Mouse (Mus musculus): ENCODE measurements at regions not wholly inside any gene's neighbourhood (a gene's known extent, or its start where the extent isn't known, plus 50 kb on each side); places are given as distances from the start of the nearest gene placed in this dataset.

- no peaks in the 10 kb centered on the region for H3K36me3 ChIP-seq (ENCODE audit: control insufficient read depth, insufficient read depth, low read length, poor library complexity, severe bottlenecking)
- no peaks in the 10 kb centered on the region for H3K27me3 ChIP-seq (ENCODE audit: control insufficient read depth, insufficient read depth, low read length, poor library complexity, severe bottlenecking)
- H3K9ac ChIP-seq (ENCODE audit: low read depth, poor library complexity, severe bottlenecking), result no peak overlapping the region
- H3K4me3 ChIP-seq (ENCODE audit: low read depth, low read length), result no peak overlapping the region
- H3K27ac ChIP-seq (ENCODE audit: insufficient read depth, low read length), result no peak overlapping the region
- H3K4me1 ChIP-seq (ENCODE audit: control insufficient read depth, insufficient read depth, low read length), result no peaks in the 10 kb centered on the region
- H3K9me3 ChIP-seq (replicated peaks; ENCODE audit: control insufficient read depth, insufficient read depth, low read length, poor library complexity, severe bottlenecking), result no peaks in the 10 kb centered on the region; the same call in 1 of the 2 replicates
- no peak for TF ChIP-seq EP300 (IDR thresholded peaks at IDR 0.05; ENCODE audit: insufficient read depth, low read depth, low read length)
- no peak for TF ChIP-seq POLR2A (IDR thresholded peaks at IDR 0.05; ENCODE audit: insufficient read depth, low read length)
- no peak for TF ChIP-seq CTCF (IDR thresholded peaks at IDR 0.05; ENCODE audit: low read depth, low read length)
These were observed 73.3 kb upstream of the 1700024P04Rik start for GRCm38 (mm10) chr13:99057696-99058095.

- no peak for TF ChIP-seq POLR2A (IDR thresholded peaks at IDR 0.05; ENCODE audit: insufficient read depth, low read length)
- no peak for TF ChIP-seq EP300 (IDR thresholded peaks at IDR 0.05; ENCODE audit: insufficient read depth, low read depth, low read length)
- no peak for TF ChIP-seq CTCF (IDR thresholded peaks at IDR 0.05; ENCODE audit: low read depth, low read length)
- H3K27ac ChIP-seq (ENCODE audit: insufficient read depth, low read length), result no peak overlapping the region
- no peaks in the 10 kb centered on the region; the same call in 1 of the 2 replicates for H3K9me3 ChIP-seq (replicated peaks; ENCODE audit: control insufficient read depth, insufficient read depth, low read length, poor library complexity, severe bottlenecking)
- no peak overlapping the region for H3K9ac ChIP-seq (ENCODE audit: low read depth, poor library complexity, severe bottlenecking)
- H3K4me1 ChIP-seq (ENCODE audit: control insufficient read depth, insufficient read depth, low read length), result no peaks in the 10 kb centered on the region
- no peaks in the 10 kb centered on the region for H3K36me3 ChIP-seq (ENCODE audit: control insufficient read depth, insufficient read depth, low read length, poor library complexity, severe bottlenecking)
- no peak overlapping the region for H3K4me3 ChIP-seq (ENCODE audit: low read depth, low read length)
- H3K27me3 ChIP-seq (ENCODE audit: control insufficient read depth, insufficient read depth, low read length, poor library complexity, severe bottlenecking), result no peaks in the 10 kb centered on the region
These were observed 72.9 kb upstream of the 1700024P04Rik start for GRCm38 (mm10) chr13:99057293-99057588.

GRCm38 (mm10) chr13:99056432-99057292 lies 72.3 kb upstream of the 1700024P04Rik start:
- H3K9ac ChIP-seq (ENCODE audit: low read depth, poor library complexity, severe bottlenecking), result no peak overlapping the region
- no peak overlapping the region for H3K27ac ChIP-seq (ENCODE audit: insufficient read depth, low read length)
- no peak overlapping the region for H3K4me3 ChIP-seq (ENCODE audit: low read depth, low read length)
- TF ChIP-seq CTCF (IDR thresholded peaks at IDR 0.05; ENCODE audit: low read depth, low read length) (no peak), EP300 (IDR thresholded peaks at IDR 0.05; ENCODE audit: insufficient read depth, low read depth, low read length) (no peak), POLR2A (IDR thresholded peaks at IDR 0.05; ENCODE audit: insufficient read depth, low read length) (no peak)
- H3K36me3 ChIP-seq (ENCODE audit: control insufficient read depth, insufficient read depth, low read length, poor library complexity, severe bottlenecking), result no peaks in the 10 kb centered on the region
- no peaks in the 10 kb centered on the region; the same call in 1 of the 2 replicates for H3K9me3 ChIP-seq (replicated peaks; ENCODE audit: control insufficient read depth, insufficient read depth, low read length, poor library complexity, severe bottlenecking)
- H3K27me3 ChIP-seq (ENCODE audit: control insufficient read depth, insufficient read depth, low read length, poor library complexity, severe bottlenecking), result no peaks in the 10 kb centered on the region
- H3K4me1 ChIP-seq (ENCODE audit: control insufficient read depth, insufficient read depth, low read length), result no peaks in the 10 kb centered on the region

GRCm38 (mm10) chr13:99055609-99056321 lies 71.4 kb upstream of the 1700024P04Rik start:
- H3K4me1 ChIP-seq (ENCODE audit: control insufficient read depth, insufficient read depth, low read length), result no peaks in the 10 kb centered on the region
- no peak overlapping the region for H3K27ac ChIP-seq (ENCODE audit: insufficient read depth, low read length)
- TF ChIP-seq POLR2A (IDR thresholded peaks at IDR 0.05; ENCODE audit: insufficient read depth, low read length) (no peak), CTCF (IDR thresholded peaks at IDR 0.05; ENCODE audit: low read depth, low read length) (no peak), EP300 (IDR thresholded peaks at IDR 0.05; ENCODE audit: insufficient read depth, low read depth, low read length) (no peak)
- no peak overlapping the region for H3K4me3 ChIP-seq (ENCODE audit: low read depth, low read length)
- no peak overlapping the region for H3K9ac ChIP-seq (ENCODE audit: low read depth, poor library complexity, severe bottlenecking)
- no peaks in the 10 kb centered on the region for H3K27me3 ChIP-seq (ENCODE audit: control insufficient read depth, insufficient read depth, low read length, poor library complexity, severe bottlenecking)
- no peaks in the 10 kb centered on the region; the same call in 1 of the 2 replicates for H3K9me3 ChIP-seq (replicated peaks; ENCODE audit: control insufficient read depth, insufficient read depth, low read length, poor library complexity, severe bottlenecking)
- H3K36me3 ChIP-seq (ENCODE audit: control insufficient read depth, insufficient read depth, low read length, poor library complexity, severe bottlenecking), result no peaks in the 10 kb centered on the region

- H3K4me3 ChIP-seq (ENCODE audit: low read depth, low read length), result no peak overlapping the region
- TF ChIP-seq POLR2A (IDR thresholded peaks at IDR 0.05; ENCODE audit: insufficient read depth, low read length) (no peak), CTCF (IDR thresholded peaks at IDR 0.05; ENCODE audit: low read depth, low read length) (no peak), EP300 (IDR thresholded peaks at IDR 0.05; ENCODE audit: insufficient read depth, low read depth, low read length) (no peak)
- H3K4me1 ChIP-seq (ENCODE audit: control insufficient read depth, insufficient read depth, low read length), result peaks cover 1% of the 10 kb centered on the region
- H3K27me3 ChIP-seq (ENCODE audit: control insufficient read depth, insufficient read depth, low read length, poor library complexity, severe bottlenecking), result no peaks in the 10 kb centered on the region; the same call in 1 of the 2 replicates
- no peak overlapping the region for H3K9ac ChIP-seq (ENCODE audit: low read depth, poor library complexity, severe bottlenecking)
- H3K9me3 ChIP-seq (replicated peaks; ENCODE audit: control insufficient read depth, insufficient read depth, low read length, poor library complexity, severe bottlenecking), result no peaks in the 10 kb centered on the region
- no peaks in the 10 kb centered on the region for H3K36me3 ChIP-seq (ENCODE audit: control insufficient read depth, insufficient read depth, low read length, poor library complexity, severe bottlenecking)
- H3K27ac ChIP-seq (ENCODE audit: insufficient read depth, low read length), result no peak overlapping the region
These were observed 67.7 kb upstream of the 1700024P04Rik start for GRCm38 (mm10) chr13:99052076-99052475.

GRCm38 (mm10) chr13:99049699-99050098 lies 65.3 kb upstream of the 1700024P04Rik start:
- TF ChIP-seq CTCF (IDR thresholded peaks at IDR 0.05; ENCODE audit: low read depth, low read length) (no peak), EP300 (IDR thresholded peaks at IDR 0.05; ENCODE audit: insufficient read depth, low read depth, low read length) (0 out of 2 replicates have a peak, but pooled peaks have one; percentile 48)
- Histone ChIP-seq H3K4me1 (ENCODE audit: control insufficient read depth, insufficient read depth, low read length) (peaks cover 4% of the 10 kb centered on the region), H3K4me3 (ENCODE audit: low read depth, low read length) (no peak overlapping the region), H3K9me3 (replicated peaks; ENCODE audit: control insufficient read depth, insufficient read depth, low read length, poor library complexity, severe bottlenecking) (no peaks in the 10 kb centered on the region), H3K36me3 (ENCODE audit: control insufficient read depth, insufficient read depth, low read length, poor library complexity, severe bottlenecking) (no peaks in the 10 kb centered on the region), H3K9ac (ENCODE audit: low read depth, poor library complexity, severe bottlenecking) (no peak overlapping the region), H3K27me3 (ENCODE audit: control insufficient read depth, insufficient read depth, low read length, poor library complexity, severe bottlenecking) (no peaks in the 10 kb centered on the region; the same call in 1 of the 2 replicates), H3K27ac (ENCODE audit: insufficient read depth, low read length) (no peak overlapping the region)
